Mouse (Mus musculus) cerebellum, postnatal 14 days (tissue): ENCODE measurements around the gene Pyy.

ENCODE experiments used
- DNase-seq, 2 experiments: peaks; one replicate each; pipeline ENCODE4 v3.0.0; 2021; ENCODE audit warnings: mixed read lengths in 2 of 2

Gene Pyy

GRCm38 (mm10) chr11:102107732-102108131 lies at the start of gene Pyy:
Gene Pyy, minus strand, starts transcription at chr11:102107832.
- DNase-seq, result no peak

GRCm38 (mm10) chr11:102156786-102157089 lies 49.1 kb upstream of the Pyy start:
- no peak for DNase-seq

- peak; percentile 92 to 93 for DNase-seq
Measured at GRCm38 (mm10) chr11:102156039-102156785, 48.6 kb upstream of the Pyy start, which contains the start of gene Tmem101. Gene Tmem101, minus strand, starts transcription at chr11:102156404.

- DNase-seq, result no peak
Measured at GRCm38 (mm10) chr11:102147213-102147989, 39.8 kb upstream of the Pyy start.

GRCm38 (mm10) chr11:102146531-102146930 lies 38.9 kb upstream of the Pyy start:
- no peak for DNase-seq

GRCm38 (mm10) chr11:102146005-102146404 lies 38.4 kb upstream of the Pyy start:
- DNase-seq, result no peak

- no peak for DNase-seq
Measured at GRCm38 (mm10) chr11:102145471-102146001, 37.9 kb upstream of the Pyy start, which contains the start of gene Nags. Gene Nags, plus strand, starts transcription at chr11:102145513.

GRCm38 (mm10) chr11:102144957-102145470 lies 37.4 kb upstream of the Pyy start:
- DNase-seq, result no peak

- no peak for DNase-seq
Measured at GRCm38 (mm10) chr11:102142355-102142754, 34.7 kb upstream of the Pyy start.

GRCm38 (mm10) chr11:102140508-102140907 lies 32.9 kb upstream of the Pyy start:
- peak; percentile 81 to 82 for DNase-seq

GRCm38 (mm10) chr11:102138447-102138740 lies 30.8 kb upstream of the Pyy start:
- DNase-seq, result peak; percentile 86 to 87

GRCm38 (mm10) chr11:102137625-102138446 lies 30.2 kb upstream of the Pyy start:
- DNase-seq, result no peak

- DNase-seq, result no peak
Measured at GRCm38 (mm10) chr11:102134516-102134915, 26.9 kb upstream of the Pyy start.

GRCm38 (mm10) chr11:102117386-102117785 lies 9.8 kb upstream of the Pyy start:
- DNase-seq, result no peak

- no peak for DNase-seq
Measured at GRCm38 (mm10) chr11:102116241-102116640, 8.6 kb upstream of the Pyy start.

GRCm38 (mm10) chr11:102111576-102111975 lies 3.9 kb upstream of the Pyy start:
- DNase-seq, result no peak

GRCm38 (mm10) chr11:102106911-102107310 lies 721 bp downstream of the Pyy start:
- no peak for DNase-seq

- DNase-seq, result peak; percentile 86 to 88
Measured at GRCm38 (mm10) chr11:102102485-102103258, 5.0 kb downstream of the Pyy start.

- no peak for DNase-seq
Measured at GRCm38 (mm10) chr11:102101219-102101618, 6.4 kb downstream of the Pyy start, which contains the start of gene Ppy. Gene Ppy, minus strand, starts transcription at chr11:102101319.

GRCm38 (mm10) chr11:102096887-102097391 lies 10.7 kb downstream of the Pyy start:
- DNase-seq, result peak; percentile 73 to 84

- no peak for DNase-seq
Measured at GRCm38 (mm10) chr11:102096446-102096845, 11.2 kb downstream of the Pyy start.

- DNase-seq, result no peak
Measured at GRCm38 (mm10) chr11:102095676-102096075, 12.0 kb downstream of the Pyy start.
